Mouse (Mus musculus): Measurements from ENCODE around the gene Haspin.

The Haspin gene

DNA sequence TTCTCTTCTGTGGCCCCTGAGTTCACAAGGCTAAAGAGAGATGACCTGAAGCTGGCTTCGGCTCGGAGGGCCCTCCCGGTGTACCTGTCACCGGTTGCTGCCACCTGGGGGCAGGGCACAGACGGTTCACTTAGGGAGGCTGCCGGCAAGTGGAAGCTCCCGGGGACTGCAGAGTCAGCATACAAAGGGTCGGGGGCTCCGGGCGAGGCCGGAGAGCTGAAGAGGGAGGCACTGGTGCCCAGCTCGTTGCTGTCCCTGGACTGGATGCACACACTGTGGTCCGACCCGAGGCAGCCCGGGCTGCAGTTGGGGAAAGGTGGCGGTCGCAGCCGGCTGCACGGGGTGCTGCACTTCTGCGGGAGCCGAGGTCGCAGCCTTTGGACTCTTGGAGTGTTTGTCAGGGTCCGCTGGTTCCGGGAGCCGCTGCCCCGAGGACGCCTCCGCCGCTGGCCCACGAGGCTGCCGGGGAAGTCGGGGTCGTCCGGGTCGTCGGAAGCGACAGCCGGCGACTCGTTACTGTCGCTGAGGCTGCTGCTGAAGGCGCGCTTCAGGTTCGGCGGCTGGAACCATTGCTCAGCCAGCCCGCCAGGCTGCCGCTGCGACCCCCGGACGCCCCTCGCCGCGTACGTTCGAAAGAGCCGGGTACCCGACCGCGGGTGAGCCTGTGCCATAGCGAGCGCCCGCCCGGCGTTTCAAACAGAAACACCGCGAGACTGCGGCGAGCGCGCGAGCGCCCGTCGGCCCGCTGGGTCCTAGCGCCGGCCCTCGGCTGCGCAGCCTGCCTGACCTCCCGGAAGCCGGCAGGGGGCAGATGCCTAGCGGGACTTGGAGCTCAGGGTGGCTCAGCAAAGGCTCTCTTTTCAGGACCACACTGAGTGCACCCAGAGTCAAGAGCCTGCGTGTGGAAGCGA is at the start of gene Haspin:
Gene Haspin, minus strand, starts transcription at position 704 of the 911 bp plus-strand sequence.
- ATAC-seq (ENCODE audit: low TSS enrichment), result peak; percentile 100

DNA sequence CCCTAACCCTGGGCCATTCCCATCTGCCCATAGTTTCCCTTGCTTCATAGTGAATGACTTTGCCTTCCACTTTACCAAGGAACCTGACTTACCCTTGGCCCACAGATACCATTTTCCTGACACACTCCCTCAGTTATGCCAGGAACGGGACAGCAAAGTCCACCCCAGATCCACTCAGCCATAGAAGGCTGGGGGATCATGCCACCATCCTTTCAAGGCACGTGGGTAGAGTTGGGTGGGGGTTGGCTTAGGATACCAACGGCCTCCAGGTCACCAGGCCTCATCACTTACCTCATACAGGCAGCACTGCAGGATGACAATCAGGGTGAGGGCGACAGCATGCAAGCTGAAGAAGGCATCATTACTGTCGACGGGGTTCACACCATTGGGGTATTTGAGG is 49.1 kb upstream of the Haspin start:
- ATAC-seq (ENCODE audit: low TSS enrichment), result no peak

DNA sequence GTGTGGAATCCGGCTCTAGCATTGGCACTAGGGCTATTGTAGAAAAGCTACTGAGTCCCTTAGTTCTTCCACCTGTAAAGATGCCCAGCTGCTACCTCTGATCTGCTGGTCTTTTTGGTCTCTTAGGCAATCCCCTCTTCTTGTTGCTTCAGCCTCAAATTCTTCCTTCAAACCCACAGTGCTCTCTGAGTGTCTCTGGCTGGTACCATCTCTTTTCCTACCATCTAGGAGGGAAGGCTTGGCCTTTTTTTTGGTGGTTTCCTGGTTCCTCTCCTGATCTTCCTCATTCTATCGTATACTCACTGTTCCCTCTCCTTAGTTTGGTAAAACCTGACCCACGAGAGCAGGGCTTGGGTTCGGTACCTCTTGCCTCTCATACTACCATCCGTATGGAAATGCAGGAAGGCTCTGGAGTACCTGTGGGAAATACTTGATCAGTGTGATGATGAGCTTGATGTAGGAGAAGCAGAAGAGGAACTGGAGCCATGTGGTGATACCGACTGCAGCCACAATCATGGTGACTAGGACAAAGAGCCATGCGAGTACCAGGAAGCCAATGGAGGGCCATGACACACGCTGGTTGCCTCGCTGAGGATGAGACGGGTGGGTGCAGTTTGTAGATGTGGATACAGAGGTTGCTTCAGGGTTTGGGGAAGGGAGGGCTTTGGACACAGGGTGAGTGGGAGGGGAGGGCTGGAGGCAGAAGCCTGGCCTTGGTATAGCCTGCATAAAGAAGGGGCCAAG is 48.0 kb upstream of the Haspin start:
- no peak for ATAC-seq (ENCODE audit: low TSS enrichment)

- ATAC-seq (ENCODE audit: low TSS enrichment), result no peak
Measured at GRCm38 (mm10) chr11:73177895-73178294, 39.8 kb upstream of the Haspin start.

- ATAC-seq (ENCODE audit: low TSS enrichment), result peak; percentile 33
Measured at GRCm38 (mm10) chr11:73177509-73177875, 39.4 kb upstream of the Haspin start.

- peak; percentile 96 for ATAC-seq (ENCODE audit: low TSS enrichment)
Measured at GRCm38 (mm10) chr11:73176608-73177508, 38.8 kb upstream of the Haspin start, which contains the start of the genes Emc6 and Tax1bp3. Gene Emc6, minus strand, starts transcription at chr11:73177037. Gene Tax1bp3, plus strand, starts transcription at chr11:73177083.

GRCm38 (mm10) chr11:73176186-73176585 is 38.1 kb upstream of the Haspin start:
- 0 out of 2 replicates have a peak, but pooled peaks have one; percentile 3 for ATAC-seq (ENCODE audit: low TSS enrichment)

DNA sequence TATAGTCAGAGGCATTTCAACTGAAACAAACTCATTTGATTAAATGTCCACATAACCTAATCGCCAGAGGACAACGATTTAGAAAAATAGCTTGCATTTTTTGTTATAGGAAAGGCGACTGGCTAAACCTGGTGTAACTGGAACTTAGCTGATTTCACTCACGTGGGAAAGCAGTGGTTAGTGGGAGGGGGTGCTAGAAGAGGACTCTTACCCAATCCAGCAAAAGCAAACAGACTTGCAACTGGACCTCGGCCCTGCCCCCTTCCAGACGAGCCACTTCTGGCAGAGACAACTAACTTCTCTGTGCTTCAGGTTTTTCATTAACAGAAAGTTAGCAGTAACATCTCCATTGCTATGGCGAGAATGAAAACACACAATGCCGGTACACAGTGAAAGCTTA is 37.5 kb upstream of the Haspin start:
- no peak for ATAC-seq (ENCODE audit: low TSS enrichment)

DNA sequence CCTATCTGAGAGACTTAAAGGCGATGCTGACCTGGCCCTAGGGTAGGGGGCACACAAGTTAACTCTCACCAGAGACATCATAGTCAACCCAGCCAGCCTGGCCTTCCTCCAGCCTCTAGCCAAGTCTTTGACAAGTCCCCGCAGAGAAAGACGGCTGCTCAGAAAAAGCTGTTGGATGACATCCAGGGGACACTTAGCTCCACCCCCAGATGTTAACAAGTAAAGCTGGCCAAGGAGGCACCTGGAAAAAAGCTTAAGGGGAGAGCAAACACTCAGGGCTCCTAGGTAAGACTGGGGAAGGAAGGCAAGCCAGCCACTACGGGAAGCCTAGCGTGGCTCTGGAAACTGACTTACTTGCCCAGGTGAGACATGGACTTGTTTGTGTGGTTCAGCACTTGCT is 34.1 kb upstream of the Haspin start:
- ATAC-seq (ENCODE audit: low TSS enrichment), result no peak

DNA sequence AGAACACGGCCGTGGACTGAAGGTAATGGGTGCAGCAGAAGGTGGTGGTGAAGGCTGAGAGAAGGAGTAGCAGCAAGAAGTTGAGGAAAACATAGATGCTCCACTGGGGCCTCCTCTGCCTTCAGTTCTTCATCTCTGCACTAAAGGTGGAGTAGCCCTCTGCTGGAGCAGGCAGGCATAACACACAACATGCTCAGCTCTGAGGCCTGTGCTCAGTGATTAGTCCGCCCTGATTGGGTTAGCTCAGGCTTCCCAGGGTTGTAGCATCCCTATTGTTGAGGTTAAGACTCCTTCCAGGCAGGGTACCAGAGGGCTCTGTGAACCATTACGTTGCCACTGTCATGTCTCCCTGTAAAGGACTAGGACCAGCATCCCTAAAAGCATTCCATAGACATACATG is 31.1 kb upstream of the Haspin start:
- peak; percentile 95 for ATAC-seq (ENCODE audit: low TSS enrichment)

GRCm38 (mm10) chr11:73168576-73168975 is 30.5 kb upstream of the Haspin start:
- no peak for ATAC-seq (ENCODE audit: low TSS enrichment)

DNA sequence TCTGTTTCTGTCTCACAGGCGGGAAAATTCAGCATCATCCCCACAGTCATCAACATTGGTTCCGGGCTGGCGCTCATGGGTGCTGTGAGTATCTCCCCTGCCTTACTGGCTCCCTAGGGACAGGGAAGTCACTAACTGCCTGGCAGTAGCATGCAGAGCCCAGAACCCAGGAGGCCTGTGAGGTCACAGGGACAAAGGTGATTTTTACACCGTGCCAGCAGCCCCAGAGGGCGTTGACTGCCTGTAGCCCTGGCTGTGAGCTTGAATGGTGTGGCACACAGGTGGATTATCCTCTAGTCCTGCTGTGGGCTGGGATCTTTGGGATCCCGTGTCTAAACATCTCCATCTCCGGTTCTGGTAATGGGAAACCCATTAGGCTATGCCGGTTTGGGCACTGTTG is 30.0 kb upstream of the Haspin start:
- no peak for ATAC-seq (ENCODE audit: low TSS enrichment)

GRCm38 (mm10) chr11:73162284-73162683 is 24.2 kb upstream of the Haspin start:
- ATAC-seq (ENCODE audit: low TSS enrichment), result no peak

DNA sequence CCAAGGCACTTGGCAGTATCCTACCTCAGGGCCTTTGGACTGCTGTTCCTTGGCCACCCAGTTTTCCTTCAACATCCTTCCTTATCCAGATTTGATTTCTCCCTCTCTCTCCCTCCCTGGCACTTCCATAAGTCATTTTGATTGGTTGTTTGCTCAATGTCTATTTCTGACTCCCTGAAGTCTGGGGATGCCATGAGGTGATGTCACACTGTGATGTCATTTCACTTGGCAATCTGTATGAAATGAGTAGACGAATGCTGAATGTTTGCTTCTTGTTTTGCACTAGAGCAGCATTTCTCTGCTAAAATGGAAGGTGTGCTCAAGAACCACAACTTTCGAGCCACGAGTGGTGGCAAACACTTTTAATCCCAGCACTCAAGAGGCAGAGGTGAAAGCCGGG is 23.5 kb upstream of the Haspin start:
- ATAC-seq (ENCODE audit: low TSS enrichment), result no peak

GRCm38 (mm10) chr11:73160811-73161200 is 22.7 kb upstream of the Haspin start:
- ATAC-seq (ENCODE audit: low TSS enrichment), result no peak

DNA sequence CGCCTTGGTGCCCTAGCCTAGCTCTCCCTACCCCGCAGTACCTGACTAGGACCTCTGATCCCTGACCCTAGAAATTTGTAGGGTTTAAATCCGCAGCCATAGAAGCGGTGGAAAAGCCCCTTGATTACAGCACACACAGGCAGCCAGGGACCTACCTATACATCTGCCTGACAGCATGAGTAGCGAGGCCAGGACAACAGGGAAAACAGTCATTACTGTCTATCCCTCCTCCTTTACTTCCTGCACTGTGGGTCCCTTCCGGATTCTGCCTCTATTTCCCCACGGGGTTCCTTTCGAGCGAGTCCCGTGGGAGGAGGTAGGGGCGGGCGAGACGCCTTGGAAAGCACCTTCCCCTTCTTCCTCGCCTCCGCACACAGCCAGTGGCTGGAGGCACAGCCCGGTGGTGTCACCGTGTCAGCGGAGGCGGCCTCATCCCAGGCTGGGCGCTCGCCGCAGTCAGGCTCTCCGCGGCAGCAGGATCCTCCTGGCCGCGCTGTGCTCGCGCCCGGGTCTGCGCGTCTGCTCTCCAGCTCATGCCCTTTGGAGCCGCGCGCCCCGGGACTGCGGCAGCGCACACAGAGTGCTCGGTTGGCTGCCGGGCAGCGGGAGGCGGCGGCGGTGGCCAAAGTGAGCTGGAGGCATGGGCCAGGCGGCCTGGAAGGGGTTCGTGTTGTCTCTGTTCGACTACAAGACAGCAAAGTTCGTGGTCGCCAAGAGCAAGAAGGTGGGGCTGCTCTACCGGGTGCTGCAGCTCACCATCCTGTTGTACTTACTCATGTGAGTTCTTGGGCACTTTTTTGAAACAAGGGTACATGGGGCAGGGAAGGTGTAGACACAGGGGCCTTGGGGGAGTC is 22.1 kb upstream of the Haspin start, which contains the start of gene P2rx5:
Gene P2rx5, plus strand, starts transcription at position 465 of the 854 bp plus-strand sequence.
- ATAC-seq (ENCODE audit: low TSS enrichment), result peak; percentile 77

DNA sequence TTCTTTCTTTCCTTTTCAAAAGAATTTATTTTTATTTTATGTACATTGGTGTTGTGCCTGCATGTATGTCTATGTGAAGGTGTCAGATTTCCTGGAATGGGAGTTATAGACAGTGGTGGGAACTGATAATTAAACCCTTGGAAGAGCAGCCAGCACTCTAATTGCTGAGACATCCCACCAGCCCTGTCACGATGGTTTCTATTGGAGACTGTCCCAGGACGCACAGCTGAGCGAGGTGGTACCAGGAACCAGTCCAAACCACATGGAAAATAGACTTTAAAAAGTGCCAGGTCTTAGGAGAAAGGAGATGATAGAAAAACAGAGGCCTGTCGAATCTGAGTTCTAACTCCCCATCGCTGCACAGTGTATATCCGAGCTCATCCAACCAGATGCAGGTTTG is 17.0 kb upstream of the Haspin start:
- ATAC-seq (ENCODE audit: low TSS enrichment), result peak; percentile 55; the same call in 1 of the 2 replicates

- no peak for ATAC-seq (ENCODE audit: low TSS enrichment)
Measured at GRCm38 (mm10) chr11:73148209-73148608, 10.1 kb upstream of the Haspin start.

DNA sequence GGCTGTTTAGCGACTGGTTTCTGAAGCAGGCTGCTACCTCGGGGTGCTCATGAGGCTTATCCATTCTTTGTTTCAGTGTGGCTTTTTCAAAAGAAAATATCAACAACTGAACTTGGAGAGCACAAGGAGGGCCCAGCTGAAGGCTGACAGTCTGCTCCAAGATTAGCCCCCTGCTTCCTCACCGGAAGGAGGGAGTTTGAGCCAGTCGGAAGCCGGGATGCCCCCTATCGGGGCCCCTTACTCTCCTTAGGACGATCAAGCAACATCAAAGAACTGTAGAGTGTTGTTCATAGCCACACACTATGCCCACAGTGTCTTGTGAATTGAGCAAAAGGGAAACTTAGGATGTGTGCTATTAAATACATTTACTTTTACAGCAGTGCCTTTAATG is 8.9 kb upstream of the Haspin start:
- ATAC-seq (ENCODE audit: low TSS enrichment), result no peak
